Mouse (Mus musculus): ENCODE results near the gene Fkbp8. TPM values are rescaled to one million over a fixed set of nuclear protein-coding genes. Genes with fewer than 3 reads are reported as not detected.

Gene Fkbp8
- polyA plus RNA-seq, 1 experiment from 2014 or later, result 202 TPM

- H3K4me2 ChIP-seq (ENCODE audit: low read depth, low read length), result peak overlapping the region; percentile 87
- no peak overlapping the region for H3K27ac ChIP-seq (replicated peaks; ENCODE audit: low read depth, low read length)
- H3K9me3 ChIP-seq (ENCODE audit: control insufficient read depth, low read length), result no peaks in the 10 kb centered on the region
- no peak for DNase-seq (ENCODE audit: low spot score)
- no peak for ATAC-seq (ENCODE audit: low read depth)
- H3K4me3 ChIP-seq (ENCODE audit: low read depth, low read length), result peak overlapping the region; percentile 73
- WGBS, result 44% methylated on average over 7 of the region's 7 CpGs
- peaks cover 14% of the 10 kb centered on the region for H3K36me3 ChIP-seq (ENCODE audit: control insufficient read depth, insufficient read depth, low read length)
- H3K4me1 ChIP-seq (ENCODE audit: control insufficient read depth, insufficient read depth, low read length), result peaks cover 14% of the 10 kb centered on the region
- no peaks in the 10 kb centered on the region for H3K27me3 ChIP-seq (replicated peaks; ENCODE audit: control insufficient read depth, insufficient read depth, low read length)
- peak overlapping the region; percentile 84 for H3K9ac ChIP-seq (ENCODE audit: low read depth, low read length)
These were observed 13.1 kb downstream of the Fkbp8 start for GRCm38 (mm10) chr8:70540507-70541071.

GRCm38 (mm10) chr8:70541081-70541480 lies 13.6 kb downstream of the Fkbp8 start:
- no peak for ATAC-seq (ENCODE audit: low read depth)
- Histone ChIP-seq H3K9me3 (ENCODE audit: control insufficient read depth, low read length) (no peaks in the 10 kb centered on the region), H3K4me1 (ENCODE audit: control insufficient read depth, insufficient read depth, low read length) (peaks cover 14% of the 10 kb centered on the region), H3K4me2 (ENCODE audit: low read depth, low read length) (peak overlapping the region; percentile 87), H3K9ac (ENCODE audit: low read depth, low read length) (peak overlapping the region; percentile 84), H3K4me3 (ENCODE audit: low read depth, low read length) (peak overlapping the region; percentile 73; the same call in 1 of the 2 replicates), H3K27me3 (replicated peaks; ENCODE audit: control insufficient read depth, insufficient read depth, low read length) (no peaks in the 10 kb centered on the region), H3K27ac (replicated peaks; ENCODE audit: low read depth, low read length) (no peak overlapping the region), H3K36me3 (ENCODE audit: control insufficient read depth, insufficient read depth, low read length) (peaks cover 10% of the 10 kb centered on the region)
- no peak for DNase-seq (ENCODE audit: low spot score)
- 75% methylated on average over 5 of the region's 5 CpGs for WGBS

GRCm38 (mm10) chr8:70544200-70544687 lies 16.7 kb downstream of the Fkbp8 start:
- H3K9ac ChIP-seq (ENCODE audit: low read depth, low read length), result no peak overlapping the region
- ATAC-seq (ENCODE audit: low read depth), result no peak
- WGBS, result 69% methylated on average over 6 of the region's 6 CpGs

GRCm38 (mm10) chr8:70546412-70546811 lies 18.9 kb downstream of the Fkbp8 start:
- no peaks in the 10 kb centered on the region for H3K36me3 ChIP-seq (ENCODE audit: control insufficient read depth, insufficient read depth, low read length)
- ATAC-seq (ENCODE audit: low read depth) (no peak), DNase-seq (ENCODE audit: low spot score) (no peak)
- H3K27me3 ChIP-seq (replicated peaks; ENCODE audit: control insufficient read depth, insufficient read depth, low read length), result no peaks in the 10 kb centered on the region
- H3K4me2 ChIP-seq (ENCODE audit: low read depth, low read length), result no peak overlapping the region
- H3K4me1 ChIP-seq (ENCODE audit: control insufficient read depth, insufficient read depth, low read length), result peaks cover 2% of the 10 kb centered on the region; the same call in 1 of the 2 replicates
- no peak overlapping the region for H3K27ac ChIP-seq (replicated peaks; ENCODE audit: low read depth, low read length)
- no peaks in the 10 kb centered on the region for H3K9me3 ChIP-seq (ENCODE audit: control insufficient read depth, low read length)
- H3K9ac ChIP-seq (ENCODE audit: low read depth, low read length), result no peak overlapping the region
- H3K4me3 ChIP-seq (ENCODE audit: low read depth, low read length), result no peak overlapping the region
- 84% methylated on average over 4 of the region's 4 CpGs for WGBS

More at GRCm38 (mm10) chr8:70544200-70544687, 16.7 kb downstream of the Fkbp8 start:
- H3K4me1 ChIP-seq (ENCODE audit: control insufficient read depth, insufficient read depth, low read length), result peaks cover 14% of the 10 kb centered on the region
- no peak overlapping the region for H3K4me2 ChIP-seq (ENCODE audit: low read depth, low read length)
- no peaks in the 10 kb centered on the region for H3K36me3 ChIP-seq (ENCODE audit: control insufficient read depth, insufficient read depth, low read length)
- no peak overlapping the region for H3K4me3 ChIP-seq (ENCODE audit: low read depth, low read length)
- H3K9me3 ChIP-seq (ENCODE audit: control insufficient read depth, low read length), result no peaks in the 10 kb centered on the region
- no peak for DNase-seq (ENCODE audit: low spot score)
- no peaks in the 10 kb centered on the region for H3K27me3 ChIP-seq (replicated peaks; ENCODE audit: control insufficient read depth, insufficient read depth, low read length)
- no peak overlapping the region for H3K27ac ChIP-seq (replicated peaks; ENCODE audit: low read depth, low read length)

- H3K27me3 ChIP-seq (replicated peaks; ENCODE audit: control insufficient read depth, insufficient read depth, low read length), result no peaks in the 10 kb centered on the region
- H3K4me2 ChIP-seq (ENCODE audit: low read depth, low read length), result no peak overlapping the region
- no peaks in the 10 kb centered on the region for H3K4me1 ChIP-seq (ENCODE audit: control insufficient read depth, insufficient read depth, low read length)
- no peak overlapping the region for H3K9ac ChIP-seq (ENCODE audit: low read depth, low read length)
- H3K36me3 ChIP-seq (ENCODE audit: control insufficient read depth, insufficient read depth, low read length), result no peaks in the 10 kb centered on the region
- H3K27ac ChIP-seq (replicated peaks; ENCODE audit: low read depth, low read length), result no peak overlapping the region
- ATAC-seq (ENCODE audit: low read depth) (no peak), DNase-seq (ENCODE audit: low spot score) (no peak)
- no peak overlapping the region for H3K4me3 ChIP-seq (ENCODE audit: low read depth, low read length)
- 89% methylated on average over 6 of the region's 6 CpGs for WGBS
- no peaks in the 10 kb centered on the region for H3K9me3 ChIP-seq (ENCODE audit: control insufficient read depth, low read length)
These were observed 20.2 kb downstream of the Fkbp8 start for GRCm38 (mm10) chr8:70547762-70548161.

GRCm38 (mm10) chr8:70549412-70550184 lies 22.1 kb downstream of the Fkbp8 start:
- ATAC-seq (ENCODE audit: low read depth), result no peak
- DNase-seq (ENCODE audit: low spot score), result no peak
- H3K9me3 ChIP-seq (ENCODE audit: control insufficient read depth, low read length), result no peaks in the 10 kb centered on the region
- H3K27me3 ChIP-seq (replicated peaks; ENCODE audit: control insufficient read depth, insufficient read depth, low read length), result no peaks in the 10 kb centered on the region
- no peaks in the 10 kb centered on the region for H3K36me3 ChIP-seq (ENCODE audit: control insufficient read depth, insufficient read depth, low read length)
- H3K27ac ChIP-seq (replicated peaks; ENCODE audit: low read depth, low read length), result no peak overlapping the region
- no peak overlapping the region for H3K9ac ChIP-seq (ENCODE audit: low read depth, low read length)
- no peaks in the 10 kb centered on the region for H3K4me1 ChIP-seq (ENCODE audit: control insufficient read depth, insufficient read depth, low read length)
- WGBS, result 91% methylated on average over 10 of the region's 10 CpGs
- no peak overlapping the region for H3K4me2 ChIP-seq (ENCODE audit: low read depth, low read length)
- H3K4me3 ChIP-seq (ENCODE audit: low read depth, low read length), result no peak overlapping the region

- Histone ChIP-seq H3K27me3 (replicated peaks; ENCODE audit: control insufficient read depth, insufficient read depth, low read length) (no peaks in the 10 kb centered on the region), H3K9ac (ENCODE audit: low read depth, low read length) (no peak overlapping the region), H3K36me3 (ENCODE audit: control insufficient read depth, insufficient read depth, low read length) (no peaks in the 10 kb centered on the region; the same call in 1 of the 2 replicates), H3K4me3 (ENCODE audit: low read depth, low read length) (no peak overlapping the region), H3K27ac (replicated peaks; ENCODE audit: low read depth, low read length) (no peak overlapping the region), H3K9me3 (ENCODE audit: control insufficient read depth, low read length) (no peaks in the 10 kb centered on the region), H3K4me2 (ENCODE audit: low read depth, low read length) (no peak overlapping the region), H3K4me1 (ENCODE audit: control insufficient read depth, insufficient read depth, low read length) (no peaks in the 10 kb centered on the region)
- 69% methylated on average over 3 of the region's 3 CpGs for WGBS
- ATAC-seq (ENCODE audit: low read depth) (no peak), DNase-seq (ENCODE audit: low spot score) (no peak)
These were observed 24.1 kb downstream of the Fkbp8 start for GRCm38 (mm10) chr8:70551558-70552161.

GRCm38 (mm10) chr8:70552836-70553235 lies 25.3 kb downstream of the Fkbp8 start:
- no peaks in the 10 kb centered on the region for H3K4me1 ChIP-seq (ENCODE audit: control insufficient read depth, insufficient read depth, low read length)
- H3K9ac ChIP-seq (ENCODE audit: low read depth, low read length), result no peak overlapping the region
- ATAC-seq (ENCODE audit: low read depth) (no peak), DNase-seq (ENCODE audit: low spot score) (no peak)
- H3K4me3 ChIP-seq (ENCODE audit: low read depth, low read length), result no peak overlapping the region
- H3K4me2 ChIP-seq (ENCODE audit: low read depth, low read length), result no peak overlapping the region
- no peak overlapping the region for H3K27ac ChIP-seq (replicated peaks; ENCODE audit: low read depth, low read length)
- no peaks in the 10 kb centered on the region; the same call in 1 of the 2 replicates for H3K36me3 ChIP-seq (ENCODE audit: control insufficient read depth, insufficient read depth, low read length)
- WGBS, result 56% methylated on average over 1 of the region's 1 CpGs
- H3K27me3 ChIP-seq (replicated peaks; ENCODE audit: control insufficient read depth, insufficient read depth, low read length), result no peaks in the 10 kb centered on the region
- no peaks in the 10 kb centered on the region for H3K9me3 ChIP-seq (ENCODE audit: control insufficient read depth, low read length)
